Mouse (Mus musculus) lung, postnatal 0 days (tissue): ENCODE measurements around the gene Slc24a3. TPM values are rescaled to one million over a fixed set of nuclear protein-coding genes. Genes with fewer than 3 reads are reported as not detected.

Source experiments
- ATAC-seq: fragments of 200-750 bp; cut with Nextera tagmentation; 2 replicates; pipeline ENCODE4 v1.8.0; 2017; ENCODE audit warnings: moderate library complexity
- DNase-seq: peaks from one replicate; pipeline ENCODE4 v3.0.0-alpha.2; 2016; ENCODE audit warnings: low spot score
- H3K27ac ChIP-seq: fragments of 300-500 bp; sonication (generic); 2 replicates; pipeline ENCODE4 v1.5.1; 2014; ENCODE audit warnings: antibody characterized with exemption, mild to moderate bottlenecking, low read length, mixed read lengths
- H3K27me3 ChIP-seq: fragments of 300-500 bp; sonication (generic); replicated peaks from 2 replicates; pipeline ENCODE4 v1.6.1; 2014; ENCODE audit warnings: low read length, mixed read lengths; ENCODE audit not compliant: insufficient read depth
- H3K36me3 ChIP-seq: fragments of 300-500 bp; sonication (generic); 2 replicates; pipeline ENCODE4 v1.6.1; 2014; ENCODE audit warnings: low read length, mixed read lengths; ENCODE audit not compliant: insufficient read depth
- H3K4me1 ChIP-seq: fragments of 300-500 bp; sonication (generic); 2 replicates; pipeline ENCODE4 v1.6.1; 2014; ENCODE audit warnings: antibody characterized with exemption, low read depth, low read length, mixed read lengths; ENCODE audit not compliant: insufficient read depth
- H3K4me2 ChIP-seq: fragments of 300-500 bp; sonication (generic); replicated peaks from 2 replicates; pipeline ENCODE4 v1.6.1; 2014; ENCODE audit warnings: low read depth, mild to moderate bottlenecking, low read length, moderate library complexity, mixed read lengths
- H3K4me3 ChIP-seq: fragments of 300-500 bp; sonication (generic); 2 replicates; pipeline ENCODE4 v1.5.1; 2014; ENCODE audit warnings: low read depth, low read length
- H3K9ac ChIP-seq: fragments of 300-500 bp; sonication (generic); replicated peaks from 2 replicates; pipeline ENCODE4 v1.6.1; 2014; ENCODE audit warnings: low read depth, mild to moderate bottlenecking
- H3K9me3 ChIP-seq: fragments of 300-500 bp; sonication (generic); 2 replicates; pipeline ENCODE4 v1.6.1; 2016; ENCODE audit warnings: low read length, mixed read lengths
- CTCF ChIP-seq: IDR thresholded peaks from 2 replicates; pipeline ENCODE4 v1.5.1; 2016; ENCODE audit warnings: antibody characterized with exemption, mild to moderate bottlenecking
- EP300 ChIP-seq: IDR thresholded peaks from 2 replicates; pipeline ENCODE4 v1.6.1; 2016; ENCODE audit warnings: antibody characterized with exemption, mild to moderate bottlenecking, control low read depth
- WGBS: fragments of 180-500 bp; shearing (Covaris S2); extraction: QIAGEN DNeasy Blood & Tissue Kit; methylation state at CpG from one replicate; pipeline ENCODE4 v1.1.7; 2014; 5-methylcytosine and 5-hydroxymethylcytosine counted together
- polyA plus RNA-seq: library from polyadenylated mRNA; unstranded; fragments of >200 nt; fragmentation: Nextera tagmentation; extraction: Ambion mirVana; gene quantifications from 2 replicates; pipeline ENCODE4 v1.2.1, GENCODE M21; 2015

The Slc24a3 gene
- polyA plus RNA-seq, 1 experiment from 2014 or later: 2.3 TPM

DNA sequence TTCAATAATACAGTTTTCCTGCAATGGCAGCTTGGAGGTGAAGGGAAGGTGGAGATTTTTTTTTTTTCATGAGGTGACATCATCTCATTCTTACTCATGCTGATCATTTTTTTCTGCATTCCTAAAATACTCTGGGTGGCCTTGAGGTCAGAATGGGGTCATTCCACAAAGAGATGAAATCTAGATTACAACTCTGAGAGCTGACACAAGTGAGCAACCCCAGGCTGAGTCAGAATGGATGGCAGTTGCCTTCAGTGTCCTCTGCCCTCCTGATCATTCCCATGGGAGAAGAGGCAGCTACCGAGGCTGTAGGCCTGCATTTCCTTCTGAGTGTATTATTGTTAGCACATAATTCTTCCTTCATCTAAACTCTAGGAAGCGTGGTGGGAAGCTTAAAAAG, 116.2 kb downstream of the Slc24a3 start:
- H3K36me3 ChIP-seq: no peaks in the 10 kb centered on the region
- DNase-seq (no peak), ATAC-seq (no peak)
- H3K27me3 ChIP-seq: no peaks in the 10 kb centered on the region
- H3K27ac ChIP-seq: no peak overlapping the region
- TF ChIP-seq CTCF (no peak), EP300 (no peak)
- no peak overlapping the region for H3K4me2 ChIP-seq
- no peaks in the 10 kb centered on the region for H3K4me1 ChIP-seq
- no peaks in the 10 kb centered on the region for H3K9me3 ChIP-seq
- H3K4me3 ChIP-seq: no peak overlapping the region
- 30% methylated on average over 2 of the region's 2 CpGs for WGBS
- no peak overlapping the region for H3K9ac ChIP-seq

DNA sequence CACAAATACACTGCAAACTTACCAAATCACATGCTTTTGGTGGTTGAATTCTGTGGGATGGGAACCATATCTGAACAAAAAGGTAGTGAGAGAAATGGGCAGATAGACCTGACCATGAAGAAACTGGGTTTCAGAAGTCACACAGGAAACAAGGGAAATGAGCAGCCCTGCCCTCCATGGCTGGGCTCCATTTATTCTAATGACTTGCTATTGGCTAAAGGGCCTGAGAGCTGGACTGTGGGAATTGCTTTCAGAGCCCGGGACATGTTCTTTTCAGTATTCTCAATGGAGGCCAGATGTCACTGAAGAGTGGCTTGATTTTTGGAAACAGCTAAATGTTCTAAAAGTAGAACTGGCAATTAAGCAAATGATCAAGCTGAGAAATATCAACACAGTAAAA, 120.9 kb downstream of the Slc24a3 start:
- ATAC-seq (no peak), DNase-seq (peak; percentile 18)
- H3K27ac ChIP-seq: no peak overlapping the region
- H3K9ac ChIP-seq: no peak overlapping the region
- WGBS: 53% methylated on average over 1 of the region's 1 CpGs
- H3K9me3 ChIP-seq: no peaks in the 10 kb centered on the region
- H3K36me3 ChIP-seq: no peaks in the 10 kb centered on the region
- no peaks in the 10 kb centered on the region for H3K27me3 ChIP-seq
- no peaks in the 10 kb centered on the region for H3K4me1 ChIP-seq
- no peak overlapping the region for H3K4me3 ChIP-seq
- H3K4me2 ChIP-seq: no peak overlapping the region
- no peak for TF ChIP-seq CTCF
- no peak for TF ChIP-seq EP300

DNA sequence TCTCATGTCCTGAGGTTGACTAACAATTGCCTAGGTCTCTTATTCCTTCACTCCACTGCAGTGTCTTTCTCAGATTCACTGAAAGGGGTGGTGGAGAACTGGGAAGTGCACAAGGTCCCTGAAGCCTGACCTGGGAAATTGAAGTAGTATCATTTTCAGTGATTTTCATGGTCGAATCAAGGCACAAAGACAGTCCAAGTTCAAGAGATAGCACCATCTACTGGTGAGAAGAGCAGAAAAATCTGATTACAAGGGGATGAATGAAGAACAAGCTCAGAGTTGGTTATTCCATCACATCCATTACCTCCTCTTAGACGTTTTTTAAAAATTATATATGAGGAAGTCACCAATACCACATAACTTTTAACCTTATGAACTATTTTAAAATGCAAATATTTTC, 123.9 kb downstream of the Slc24a3 start:
- DNase-seq (peak; percentile 68), ATAC-seq (no peak)
- no peak overlapping the region for H3K9ac ChIP-seq
- 8% methylated on average over 2 of the region's 2 CpGs for whole genome bisulfite sequencing
- no peak overlapping the region for H3K27ac ChIP-seq
- no peak overlapping the region for H3K4me2 ChIP-seq
- TF ChIP-seq EP300 (no peak), CTCF (peak; percentile 70)
- H3K27me3 ChIP-seq: no peaks in the 10 kb centered on the region
- no peaks in the 10 kb centered on the region for H3K36me3 ChIP-seq
- no peaks in the 10 kb centered on the region for H3K4me1 ChIP-seq
- H3K4me3 ChIP-seq: no peak overlapping the region
- no peaks in the 10 kb centered on the region for H3K9me3 ChIP-seq

DNA sequence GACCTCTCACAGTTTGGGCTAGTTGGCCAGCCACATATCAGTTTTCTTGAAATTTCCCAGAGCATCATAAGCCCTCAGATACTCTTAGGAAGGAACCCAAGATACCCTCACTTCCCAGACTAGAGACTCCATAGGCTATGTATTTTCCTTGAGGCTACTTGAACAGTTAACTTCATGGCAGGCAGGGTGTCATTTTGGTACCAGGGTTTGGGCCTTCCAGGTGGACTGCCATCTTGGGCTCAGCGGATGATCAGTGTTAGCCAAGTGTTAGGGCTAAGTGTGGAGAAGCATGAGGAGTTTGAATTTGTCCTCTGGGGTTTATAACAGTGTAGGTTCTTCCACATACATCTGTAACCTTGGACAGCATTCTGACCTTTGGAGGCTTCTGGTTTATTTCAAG, 124.6 kb downstream of the Slc24a3 start:
- Histone ChIP-seq H3K4me2 (no peak overlapping the region), H3K27ac (no peak overlapping the region), H3K4me1 (no peaks in the 10 kb centered on the region), H3K36me3 (no peaks in the 10 kb centered on the region), H3K9ac (no peak overlapping the region), H3K4me3 (no peak overlapping the region), H3K27me3 (no peaks in the 10 kb centered on the region), H3K9me3 (no peaks in the 10 kb centered on the region)
- ATAC-seq (no peak), DNase-seq (no peak)
- TF ChIP-seq EP300 (no peak), CTCF (no peak)
- WGBS: 93% methylated on average over 1 of the region's 1 CpGs

DNA sequence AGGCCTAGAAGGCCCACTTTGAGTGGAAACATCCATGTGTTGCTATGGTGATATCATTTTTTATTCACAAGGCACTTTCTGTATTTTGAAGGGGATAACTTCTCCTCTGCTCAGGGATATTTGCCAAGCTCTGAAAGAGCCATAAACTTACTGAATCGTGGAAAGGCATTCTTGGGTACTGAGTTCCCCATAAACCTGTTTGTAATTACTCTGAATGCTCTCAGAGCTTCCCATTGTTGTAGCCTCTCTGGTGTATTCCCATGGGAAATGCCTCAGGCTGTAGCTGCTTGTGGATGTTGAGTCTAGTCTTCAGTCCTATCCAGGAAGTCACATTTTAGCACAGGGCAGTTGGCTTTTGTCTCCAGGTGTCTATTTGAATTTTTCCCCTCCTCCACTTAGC, 125.3 kb downstream of the Slc24a3 start:
- Histone ChIP-seq H3K9ac (no peak overlapping the region), H3K4me2 (no peak overlapping the region), H3K36me3 (no peaks in the 10 kb centered on the region), H3K27me3 (no peaks in the 10 kb centered on the region), H3K27ac (no peak overlapping the region), H3K9me3 (no peaks in the 10 kb centered on the region), H3K4me3 (no peak overlapping the region), H3K4me1 (no peaks in the 10 kb centered on the region)
- ATAC-seq (no peak), DNase-seq (no peak)
- 27% methylated on average over 1 of the region's 1 CpGs for WGBS
- TF ChIP-seq EP300: no peak
- no peak for TF ChIP-seq CTCF

DNA sequence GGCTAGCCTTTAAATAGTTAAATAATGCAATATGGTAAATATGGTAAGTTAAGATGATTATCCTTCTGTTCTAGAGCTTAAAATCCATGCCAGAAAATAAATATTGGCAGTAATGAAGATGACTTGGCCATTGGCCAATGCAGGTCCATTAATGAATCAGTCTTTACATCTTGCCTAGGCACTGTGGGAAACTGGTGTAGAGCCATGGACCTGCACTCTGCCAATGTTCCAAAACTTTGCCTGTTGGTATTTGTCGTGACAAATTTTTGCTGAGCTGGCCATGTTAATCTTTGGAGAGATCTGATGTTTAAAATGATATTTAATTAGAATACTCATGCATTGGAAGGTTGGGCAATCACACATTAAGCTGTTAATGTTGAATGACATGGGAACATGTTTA, 129.4 kb downstream of the Slc24a3 start:
- Histone ChIP-seq H3K4me1 (no peaks in the 10 kb centered on the region), H3K36me3 (no peaks in the 10 kb centered on the region), H3K27ac (no peak overlapping the region), H3K4me2 (no peak overlapping the region), H3K4me3 (no peak overlapping the region), H3K27me3 (no peaks in the 10 kb centered on the region), H3K9ac (no peak overlapping the region), H3K9me3 (no peaks in the 10 kb centered on the region)
- WGBS: 60% methylated on average over 1 of the region's 1 CpGs
- DNase-seq (no peak), ATAC-seq (no peak)
- TF ChIP-seq EP300 (no peak), CTCF (no peak)
